Mouse (Mus musculus) kidney, postnatal 4 days (tissue): ENCODE results near the gene Trex2.

ENCODE experiments used
- DNase-seq, 2 experiments: peaks; one replicate each; pipeline ENCODE4 v3.0.0; 2021; ENCODE audit warnings: mixed read lengths in 2 of 2

Gene Trex2

DNA sequence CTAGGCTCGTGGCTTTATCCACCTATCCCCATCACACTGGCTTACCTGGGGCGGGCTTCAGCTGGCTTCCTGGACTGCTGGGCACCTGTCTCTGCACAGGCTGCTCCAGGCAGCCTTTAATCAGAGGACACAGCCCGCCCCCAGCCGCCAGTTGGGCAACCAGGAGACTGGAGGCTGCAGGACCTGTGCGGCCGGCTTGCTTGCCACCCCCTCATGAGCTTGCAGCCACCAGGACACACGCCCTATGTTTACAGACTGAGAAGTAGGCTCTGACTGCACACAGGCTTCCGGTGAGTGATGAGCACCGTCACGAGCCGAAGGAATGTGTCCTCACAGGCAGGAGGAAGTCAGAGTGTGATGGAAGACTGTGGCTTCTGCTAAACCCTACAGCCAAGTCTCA lies at the start of gene Trex2:
Trex2 (minus strand) TSS at position 93 of the 400 bp plus-strand sequence.
- no peak for DNase-seq

DNA sequence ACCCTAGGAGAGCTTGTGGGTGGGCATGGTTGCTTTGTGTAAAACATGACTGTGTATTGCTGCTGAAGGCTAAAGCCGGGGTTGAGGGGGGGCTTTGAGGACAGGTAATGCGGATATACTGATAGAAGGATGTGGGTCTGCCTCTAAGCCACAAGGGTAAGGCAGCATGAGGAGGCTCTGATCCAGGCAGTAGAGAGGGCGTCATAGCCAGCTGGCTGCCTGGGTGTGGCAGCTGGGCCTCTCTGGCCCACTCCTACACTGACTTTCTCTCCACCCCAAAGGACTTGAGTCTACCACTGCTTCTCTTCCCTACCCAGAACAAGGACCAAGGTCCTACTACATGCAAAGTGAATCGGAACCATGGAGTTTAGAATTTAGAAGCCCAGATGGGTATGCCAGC lies 49.7 kb upstream of the Trex2 start:
- no peak for DNase-seq

DNA sequence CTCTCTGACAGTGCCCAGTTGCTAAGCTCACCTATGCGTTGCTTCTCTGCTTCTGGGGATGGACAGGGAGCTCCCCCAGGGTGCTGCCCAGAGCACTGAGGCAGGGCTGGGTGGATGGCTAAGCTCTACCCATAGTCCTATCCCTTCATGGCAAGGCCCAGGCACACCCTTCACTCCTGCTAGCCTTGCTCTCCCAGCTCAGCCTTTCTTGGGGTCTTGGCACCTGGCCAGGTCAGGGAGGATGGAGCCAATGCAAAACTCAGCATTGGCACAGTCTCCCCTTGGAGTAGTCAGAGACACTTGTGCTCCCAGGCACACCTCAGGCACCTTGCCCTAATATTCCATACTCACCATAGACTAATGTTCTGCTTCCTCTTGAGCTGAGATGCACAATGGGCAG lies 48.9 kb upstream of the Trex2 start:
- peak; percentile 33 to 40 for DNase-seq

DNA sequence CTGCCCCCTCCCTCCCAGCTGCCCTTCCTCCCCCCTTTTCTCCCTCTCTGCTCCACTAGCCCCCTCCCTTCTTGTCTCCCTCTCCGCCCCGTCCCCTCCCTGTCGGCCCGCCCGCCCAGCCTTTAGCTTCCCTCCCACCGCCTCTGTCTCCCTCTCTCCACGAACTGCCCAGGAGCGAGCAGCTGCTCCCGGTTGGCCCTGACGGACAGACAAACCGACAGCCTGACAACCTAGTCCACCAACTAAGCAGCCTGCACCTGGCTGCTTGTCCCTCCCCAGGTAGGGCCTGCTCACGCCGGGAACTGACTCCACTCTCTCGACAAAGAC lies 48.3 kb upstream of the Trex2 start, which contains the start of gene Bgn:
Bgn (plus strand) TSS at position 119 of the 327 bp plus-strand sequence.
- DNase-seq: peak; percentile 55 to 63

GRCm38 (mm10) chrX:73482643-73483483 lies 47.7 kb upstream of the Trex2 start:
- DNase-seq: peak in 1 of 2 experiments; percentile 24

GRCm38 (mm10) chrX:73480334-73480733 lies 45.2 kb upstream of the Trex2 start:
- DNase-seq: peak; percentile 29 to 52

DNA sequence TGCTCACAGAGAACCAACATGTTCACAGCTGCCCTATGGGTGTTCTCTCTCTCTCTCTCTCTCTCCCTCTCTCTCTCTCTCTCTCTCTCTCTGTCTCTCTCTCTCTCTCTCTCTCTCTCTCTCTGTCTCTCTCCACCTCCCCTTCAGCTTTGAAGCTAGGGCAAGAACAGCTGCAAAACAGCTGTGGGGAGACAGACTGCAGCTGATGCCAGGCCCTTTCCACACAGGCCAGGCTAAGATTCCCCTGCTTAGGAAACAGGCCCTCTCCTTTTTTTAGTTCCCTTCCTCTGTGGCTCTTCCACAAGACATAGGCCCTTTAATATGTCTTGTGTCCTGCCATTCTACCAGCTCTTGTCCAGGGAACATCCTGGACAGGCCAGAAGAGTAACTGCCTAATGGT lies 44.5 kb upstream of the Trex2 start:
- DNase-seq: peak; percentile 31 to 45

- no peak for DNase-seq
Measured at GRCm38 (mm10) chrX:73477500-73477899, 42.4 kb upstream of the Trex2 start.

GRCm38 (mm10) chrX:73476621-73477020 lies 41.5 kb upstream of the Trex2 start:
- peak; percentile 71 to 79 for DNase-seq

GRCm38 (mm10) chrX:73475658-73476256 lies 40.6 kb upstream of the Trex2 start:
- no peak for DNase-seq

GRCm38 (mm10) chrX:73474340-73475165 lies 39.4 kb upstream of the Trex2 start:
- DNase-seq: peak; percentile 34 to 47

DNA sequence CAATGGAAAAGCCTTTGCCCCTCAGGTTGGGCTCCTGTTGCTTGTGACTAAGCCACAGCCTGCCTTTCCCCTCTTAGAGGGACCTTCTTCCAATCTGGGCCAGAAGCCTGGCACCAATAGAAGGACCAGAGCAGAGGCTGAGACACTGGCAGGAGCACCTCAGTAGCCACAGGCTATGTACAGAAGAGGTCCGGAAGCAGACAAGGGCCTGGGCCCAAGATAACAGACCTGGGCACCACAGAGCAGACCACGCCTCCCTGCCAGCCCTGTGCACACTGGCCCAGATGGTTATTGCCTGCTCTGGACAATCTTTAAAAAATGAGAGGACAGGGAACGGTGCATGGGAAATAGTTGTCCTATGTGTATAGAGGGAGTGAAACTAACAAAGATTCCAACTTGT lies 36.6 kb upstream of the Trex2 start:
- no peak for DNase-seq

DNA sequence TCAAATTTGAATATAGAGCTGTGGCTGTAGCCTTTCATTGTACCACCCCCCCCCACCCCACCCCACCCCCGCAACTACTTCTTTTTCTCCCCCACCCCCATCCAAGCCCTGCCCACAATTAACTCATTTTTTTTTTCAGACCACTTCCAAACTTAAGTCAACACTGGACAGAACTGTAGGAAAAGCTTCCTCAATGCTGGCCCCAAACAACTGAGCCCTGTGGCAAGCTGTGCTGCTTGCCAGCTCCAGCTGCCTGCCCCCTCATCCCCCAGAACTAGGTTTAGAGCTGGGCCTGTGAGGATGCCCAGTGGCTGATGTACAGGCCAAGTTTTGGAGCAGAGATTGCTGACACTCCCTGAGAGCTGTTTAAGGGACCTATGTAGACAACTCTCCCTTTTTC lies 33.6 kb upstream of the Trex2 start:
- no peak for DNase-seq

GRCm38 (mm10) chrX:73468330-73468729 lies 33.2 kb upstream of the Trex2 start:
- no peak for DNase-seq

- peak; percentile 29 to 44 for DNase-seq
Measured at GRCm38 (mm10) chrX:73467446-73468241, 32.5 kb upstream of the Trex2 start.

DNA sequence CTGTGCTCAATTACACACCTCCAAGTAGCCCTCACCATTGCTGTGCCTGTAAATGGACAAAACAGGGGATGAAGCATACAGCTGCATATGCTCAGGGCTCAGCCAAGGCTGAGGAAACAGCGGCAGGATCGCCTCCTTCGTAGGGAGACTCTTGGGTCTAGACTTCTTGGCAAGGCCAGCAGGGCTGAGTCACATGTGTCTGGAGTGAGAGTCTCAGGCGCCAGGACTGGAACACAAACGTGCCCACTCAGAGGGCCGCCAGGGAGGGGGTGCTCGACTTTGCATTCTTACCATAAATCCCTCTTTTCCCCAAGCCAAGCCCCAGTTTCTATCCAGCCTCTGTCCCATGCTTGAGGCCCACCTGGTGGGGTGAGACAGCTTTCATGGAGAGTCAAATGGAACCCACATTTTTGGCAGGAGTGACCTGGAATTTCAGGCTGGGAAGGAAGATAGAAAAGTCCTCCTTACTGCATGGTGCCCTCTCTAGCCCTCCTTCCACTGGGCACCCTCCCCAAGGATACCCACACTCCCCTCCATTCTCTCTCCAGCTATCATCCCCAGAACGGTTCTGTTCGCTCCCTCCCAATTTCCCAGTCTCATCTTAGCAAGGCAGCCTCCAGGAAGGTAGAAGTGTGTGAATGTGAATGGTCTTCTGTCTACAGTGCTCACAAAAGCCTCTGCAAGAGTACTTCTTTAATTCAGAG lies 30.5 kb upstream of the Trex2 start:
- peak; percentile 30 to 42 for DNase-seq

- DNase-seq: no peak
Measured at GRCm38 (mm10) chrX:73460792-73461191, 25.6 kb upstream of the Trex2 start.

GRCm38 (mm10) chrX:73458877-73459392 lies 23.8 kb upstream of the Trex2 start, which contains the start of gene Haus7:
TSS of gene Haus7 (minus strand) at chrX:73459044.
- DNase-seq: peak; percentile 89 to 94

DNA sequence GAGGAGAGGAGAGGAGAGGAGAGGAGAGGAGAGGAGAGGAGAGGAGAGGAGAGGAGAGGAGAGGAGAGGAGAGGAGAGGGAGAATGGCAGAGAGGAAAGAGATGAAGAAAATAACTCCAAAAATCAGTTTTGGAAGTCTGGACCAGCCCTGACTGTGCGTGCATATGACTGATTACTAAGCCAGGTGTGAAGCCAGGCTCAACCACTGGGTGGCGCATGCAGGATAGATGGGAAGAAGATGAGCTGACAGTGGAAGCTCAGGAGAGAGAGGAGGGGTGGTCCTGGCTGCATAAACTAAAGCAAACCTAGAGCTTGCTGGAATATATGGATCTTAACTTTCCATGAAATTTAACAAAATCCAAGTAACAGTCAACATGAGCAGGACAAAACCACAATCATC lies 16.8 kb upstream of the Trex2 start:
- DNase-seq: peak; percentile 84 to 85

DNA sequence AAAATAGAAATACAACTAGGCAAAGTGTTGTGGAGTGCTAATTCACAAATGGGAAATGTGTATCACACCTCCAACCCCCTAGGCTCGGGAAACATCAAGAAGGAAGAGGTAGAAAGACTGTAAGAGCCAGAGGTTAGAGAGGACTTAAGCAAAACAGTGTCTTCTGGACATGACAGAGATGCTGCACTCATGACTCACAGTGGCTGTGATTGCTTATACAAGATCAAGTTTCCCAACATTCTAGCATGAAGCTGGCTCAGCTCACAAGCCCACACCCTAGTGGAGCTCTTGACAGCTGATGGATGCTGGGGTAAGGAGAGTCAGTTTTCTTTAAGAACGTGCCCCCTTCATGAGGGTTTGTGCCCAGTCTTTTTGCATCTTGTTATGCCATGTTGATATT lies 6.3 kb upstream of the Trex2 start:
- DNase-seq: no peak

DNA sequence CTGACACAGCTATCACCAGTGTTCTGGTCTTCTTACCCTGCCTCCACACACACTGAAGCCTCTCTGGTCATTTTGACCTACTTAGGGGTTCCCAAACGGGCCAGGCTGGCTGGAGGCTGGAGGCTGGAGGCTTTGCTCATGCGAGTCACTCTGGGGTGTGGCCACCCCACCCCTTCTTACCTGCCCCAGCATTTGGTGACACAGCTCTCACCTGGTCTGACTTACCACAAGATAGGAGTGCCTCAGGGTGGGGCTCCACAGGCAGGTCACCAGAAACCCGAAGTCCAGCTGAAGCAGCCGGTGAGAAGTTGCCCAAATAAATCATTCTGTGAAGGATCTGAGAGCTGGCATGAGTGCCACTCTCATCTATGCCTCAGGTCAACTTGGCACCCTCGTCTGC lies 2.3 kb downstream of the Trex2 start:
- DNase-seq: no peak

GRCm38 (mm10) chrX:73430036-73430435 lies 5.1 kb downstream of the Trex2 start:
- no peak for DNase-seq
